Mouse (Mus musculus) megakaryocyte, adult 5-6 weeks (primary cell): ENCODE data around the gene Rcn1. TPM values are rescaled to one million over a fixed set of nuclear protein-coding genes. Genes with fewer than 3 reads are reported as not detected.

Source experiments
- ATAC-seq: 2 replicates; pipeline ENCODE4 v1.8.0; 2016; ENCODE audit warnings: mild to moderate bottlenecking, inconsistent platforms; ENCODE audit not compliant: poor library complexity, severe bottlenecking
- total RNA-seq, 2 experiments: library from RNA; stranded (forward) in 1 of 2; stranded (reverse) in 1 of 2; fragments of 153-499, 151-499 nt in 1 of 2; fragments of 221-1000, 200-1000 nt in 1 of 2; gene quantifications; 2 replicates each; pipeline versions ENCODE4 v1.2.3 to v1.2.4; 2015 to 2017

The Rcn1 gene
- total RNA-seq (2015) (3.1 and 4.4 TPM in 2 replicates), total RNA-seq (2017) (10.4 and 13.0 TPM in 2 replicates)

DNA sequence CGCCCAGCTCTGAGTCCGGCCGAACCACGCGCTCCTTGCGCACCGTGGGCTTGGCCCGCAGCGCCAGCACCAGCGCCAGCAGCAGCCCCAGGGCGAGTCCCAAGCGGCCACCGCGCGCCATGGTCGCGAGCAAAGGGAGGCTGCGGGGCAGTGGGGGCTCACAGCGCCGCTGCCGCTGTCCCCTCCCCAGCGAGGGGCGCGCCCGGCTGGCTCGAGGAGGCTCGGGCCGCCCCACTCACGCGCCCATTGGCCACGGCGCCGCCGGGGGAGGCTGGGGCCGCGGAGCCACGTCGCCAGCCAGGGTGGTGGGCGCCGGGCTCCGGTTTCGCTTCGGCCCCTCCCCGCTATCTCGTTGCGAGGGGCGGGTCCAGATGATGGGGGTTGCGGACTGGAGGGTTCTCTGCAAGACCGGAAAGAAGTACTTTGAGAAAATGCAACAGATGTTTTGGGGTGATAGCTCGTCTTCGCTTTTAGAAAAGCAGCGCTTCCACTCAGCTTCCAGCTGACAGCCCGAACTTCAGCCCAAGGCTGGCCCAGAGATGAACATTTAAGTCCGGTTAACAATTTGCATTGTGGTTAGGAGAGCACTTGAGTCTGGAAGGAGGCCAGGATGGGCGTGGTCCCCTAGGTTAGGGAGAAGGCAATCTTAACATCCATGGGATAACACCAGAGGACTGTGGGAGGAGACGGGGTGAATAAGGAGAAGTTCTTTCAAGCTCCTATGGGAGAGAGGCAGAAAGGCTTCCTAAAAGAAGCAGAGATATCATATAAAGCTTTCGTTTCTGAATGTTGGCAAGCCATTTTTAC lies at the start of gene Rcn1:
Rcn1 (minus strand) TSS at position 235 of the 807 bp plus-strand sequence.
- peak; percentile 68 for ATAC-seq

DNA sequence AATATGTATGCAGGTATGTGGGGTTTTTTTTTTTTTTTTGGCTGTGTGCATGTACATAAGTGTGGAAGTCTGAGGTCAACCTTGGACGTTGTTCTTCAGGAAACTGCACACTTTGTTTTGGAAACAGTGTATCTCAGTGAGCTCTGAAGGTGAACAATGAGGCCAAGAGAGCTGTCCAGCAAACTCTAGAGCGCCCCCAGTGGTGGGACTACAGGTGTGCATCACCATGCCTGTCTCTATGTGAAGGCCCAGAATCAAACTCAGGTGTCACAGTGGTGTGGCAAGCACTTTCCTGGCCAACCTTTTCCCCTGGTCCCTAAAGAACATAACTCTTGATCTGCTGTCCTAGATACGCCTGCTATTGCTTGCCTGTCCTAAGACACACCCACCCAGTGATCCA lies 45.0 kb upstream of the Rcn1 start:
- peak; percentile 59; the same call in 1 of the 2 replicates for ATAC-seq

DNA sequence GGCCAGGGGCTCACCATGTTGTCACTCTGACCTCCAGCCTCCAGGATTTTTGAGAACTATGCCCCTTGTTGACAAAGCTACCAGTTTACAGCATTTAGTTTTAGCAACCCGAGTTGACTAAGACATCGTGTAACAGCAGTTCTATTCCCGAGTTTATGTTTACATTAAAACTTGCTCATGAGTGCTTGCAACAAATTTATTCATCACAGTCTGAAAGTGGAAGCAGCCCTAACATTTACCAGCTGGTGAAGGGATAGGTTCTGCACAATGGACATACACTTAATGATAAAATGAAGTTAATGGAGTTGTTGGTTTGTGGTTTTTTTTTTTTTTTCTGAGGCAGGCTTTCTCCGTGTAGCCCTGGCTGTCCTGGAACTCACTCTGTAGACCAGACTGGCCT lies 39.9 kb upstream of the Rcn1 start:
- no peak for ATAC-seq

DNA sequence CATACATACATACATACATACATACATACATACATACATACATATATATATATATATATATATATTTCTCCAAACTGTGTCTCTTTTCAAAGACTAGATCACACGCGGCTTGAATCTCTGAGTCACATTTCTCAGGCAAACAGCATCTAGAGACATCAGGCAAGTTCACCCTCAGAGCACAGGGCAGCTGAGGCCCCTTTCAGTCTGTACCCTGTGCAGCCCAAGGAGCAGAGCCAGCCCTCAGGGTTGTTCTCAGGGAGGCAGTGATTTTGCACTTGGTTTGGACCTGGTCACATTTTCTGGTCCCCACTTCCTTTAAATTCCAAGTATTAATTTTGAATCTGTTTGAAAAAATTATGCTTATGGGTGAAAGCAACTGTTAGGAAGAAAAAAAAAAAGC lies 39.4 kb upstream of the Rcn1 start:
- ATAC-seq = no peak

DNA sequence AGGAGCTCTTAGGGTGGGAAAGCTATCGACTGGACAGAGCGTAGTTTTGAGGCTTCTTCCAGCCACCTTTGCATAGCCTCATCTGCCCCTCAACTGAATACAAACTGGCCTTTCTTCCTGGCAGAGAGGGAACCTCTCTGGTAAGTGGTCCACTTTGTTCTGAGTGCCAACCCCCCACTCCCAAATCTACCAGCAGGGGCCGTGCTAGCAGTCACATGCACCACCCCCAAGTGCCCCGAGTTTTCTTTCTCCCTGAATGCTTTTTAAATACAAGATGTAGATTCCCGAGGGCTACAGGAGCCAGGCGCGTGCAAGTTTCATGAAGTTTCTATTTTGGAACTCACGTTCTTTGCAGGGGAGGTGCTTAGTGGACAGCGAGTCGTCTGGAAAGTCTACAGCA lies 33.8 kb upstream of the Rcn1 start:
- no peak for ATAC-seq

DNA sequence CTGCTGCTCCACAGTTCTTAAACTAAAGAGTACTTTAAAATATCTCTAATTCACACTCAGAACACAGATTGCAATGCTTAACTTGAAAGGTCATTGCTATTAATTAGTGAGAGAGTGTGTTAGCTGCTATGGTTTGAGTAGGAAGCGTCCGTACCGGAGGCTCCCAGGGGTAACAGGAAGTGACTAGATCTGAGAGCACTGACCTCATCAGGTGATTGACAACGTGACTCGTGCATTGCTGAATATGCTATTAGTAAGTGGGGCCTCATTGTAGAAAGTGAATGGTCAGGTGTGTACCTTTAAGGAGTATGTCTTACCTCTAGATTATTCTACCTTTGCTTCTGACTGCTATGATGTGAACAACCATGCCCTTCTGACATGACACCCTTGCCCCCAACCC lies 31.3 kb upstream of the Rcn1 start:
- peak; percentile 85 for ATAC-seq

DNA sequence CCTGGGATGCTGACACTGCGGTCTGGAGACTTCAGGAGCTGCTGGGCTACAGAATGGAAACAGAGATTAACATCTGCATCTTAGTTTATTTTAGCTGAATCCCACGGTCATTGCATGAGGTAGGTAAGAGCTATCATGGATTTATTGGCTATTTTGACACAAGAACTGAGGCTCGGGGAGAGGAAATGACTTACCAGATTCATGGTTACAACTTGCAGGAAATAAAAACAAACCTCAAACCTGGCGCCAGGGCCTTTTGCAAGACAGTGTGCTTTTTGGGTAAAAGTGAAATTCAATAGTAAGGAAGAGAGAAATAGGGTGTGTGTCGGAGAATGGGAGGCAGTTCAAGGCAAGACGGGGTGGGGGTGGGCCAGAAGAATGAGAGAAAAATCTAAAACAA lies 30.8 kb upstream of the Rcn1 start:
- ATAC-seq = peak; percentile 19; the same call in 1 of the 2 replicates

DNA sequence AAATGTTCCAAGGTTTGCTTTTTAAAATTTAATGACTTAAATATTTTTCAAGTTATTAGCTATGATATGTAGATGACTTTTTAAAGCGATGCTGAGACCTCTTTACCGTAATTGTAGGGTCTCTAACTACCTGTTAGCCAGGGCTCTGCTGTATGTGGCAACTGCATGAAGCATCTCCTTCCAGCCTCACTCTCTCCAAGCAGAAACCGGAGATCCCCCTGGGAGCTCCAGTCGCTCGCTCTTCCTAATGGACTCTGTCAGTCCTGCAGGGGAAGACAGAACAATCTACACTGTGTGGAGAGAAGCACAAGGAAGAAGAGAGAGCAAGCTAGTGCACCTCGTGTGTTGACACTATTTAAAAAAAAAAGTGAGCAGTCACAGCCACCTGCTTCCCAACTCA lies 29.3 kb upstream of the Rcn1 start:
- ATAC-seq = no peak

DNA sequence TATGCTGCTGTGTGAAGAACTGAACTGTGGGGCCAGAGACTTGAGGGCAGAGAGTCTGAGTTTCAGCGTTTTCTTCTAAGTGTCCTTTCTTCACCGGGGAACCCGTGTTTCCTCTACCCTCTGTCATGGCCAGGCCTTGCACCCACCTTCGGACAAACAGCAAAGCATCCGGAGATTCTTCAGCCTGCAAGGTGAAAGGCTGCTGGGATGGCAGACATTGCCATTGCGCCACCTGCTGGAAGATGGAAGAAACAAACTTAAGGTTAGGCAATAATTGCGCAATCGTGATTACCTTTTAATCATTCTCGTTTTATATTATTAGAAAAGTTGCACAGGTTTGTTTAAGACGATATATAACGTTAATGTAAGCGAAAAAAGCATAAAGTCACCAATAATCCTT lies 28.9 kb upstream of the Rcn1 start:
- ATAC-seq = peak; percentile 71

DNA sequence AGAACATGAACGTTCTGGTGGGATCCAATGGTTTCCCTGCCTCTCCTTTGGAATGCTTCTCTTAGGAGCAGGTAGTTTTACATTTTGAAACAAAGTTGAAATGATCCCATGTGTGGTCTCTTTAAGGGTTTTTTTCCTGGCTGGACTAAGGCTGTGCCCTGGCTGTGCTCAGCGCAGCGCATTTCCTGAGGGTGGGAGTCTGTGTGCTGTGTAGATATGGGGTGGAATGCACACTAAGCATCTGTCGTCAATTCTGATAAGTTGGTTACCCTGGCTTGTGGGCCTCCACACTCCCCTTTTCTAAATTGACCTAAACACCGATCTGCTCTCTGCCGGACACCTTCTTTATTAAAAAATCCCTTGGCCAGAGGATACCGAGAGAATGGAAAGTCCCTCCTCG lies 28.3 kb upstream of the Rcn1 start:
- no peak for ATAC-seq

DNA sequence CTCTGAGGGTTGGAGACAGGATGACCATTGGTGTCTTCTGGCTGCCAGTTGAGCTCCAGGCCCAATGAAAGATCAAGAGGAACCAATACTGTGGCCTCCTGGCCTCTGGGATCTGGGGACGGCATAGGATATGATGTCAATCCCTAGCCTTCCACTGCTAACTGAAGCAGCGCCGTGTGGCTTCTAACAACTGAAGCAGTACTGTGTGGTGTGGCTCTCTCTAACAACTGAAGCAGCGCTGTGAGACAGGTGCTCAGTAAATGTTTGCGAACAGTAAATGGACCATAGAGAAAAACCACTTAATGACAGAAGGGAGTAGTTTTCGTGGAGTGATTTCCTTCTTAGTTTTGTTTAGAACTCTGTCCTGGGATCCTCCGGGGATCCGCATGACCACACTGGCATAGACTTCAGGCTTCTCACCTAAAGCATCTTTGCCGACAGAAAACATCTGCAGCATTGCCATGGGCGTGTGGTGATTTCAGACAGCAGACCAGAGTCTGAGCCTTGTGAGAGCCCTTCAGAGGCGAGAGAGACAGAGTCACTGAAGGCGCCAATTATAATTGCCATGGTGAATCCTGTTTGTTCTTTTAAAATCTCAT lies 19.6 kb upstream of the Rcn1 start:
- no peak for ATAC-seq

DNA sequence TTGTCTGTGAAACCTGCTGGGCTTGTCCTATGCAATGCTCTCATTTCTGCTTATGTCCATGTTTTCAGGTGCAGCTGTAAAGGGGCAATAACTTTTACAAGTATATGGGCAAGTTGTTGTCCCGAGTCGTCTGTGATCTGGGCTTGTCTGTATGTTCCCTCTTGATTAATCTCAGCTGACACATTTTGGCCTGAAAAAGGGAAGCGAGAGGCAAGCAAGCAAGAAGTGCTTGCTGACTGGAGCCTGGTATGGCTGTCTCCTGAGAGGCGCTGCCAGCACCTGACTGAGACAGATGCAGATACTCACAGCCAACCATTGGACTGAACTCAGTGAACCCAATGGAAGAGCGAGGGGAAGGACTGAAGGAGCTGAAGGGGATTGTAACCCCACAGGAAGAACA lies 18.5 kb upstream of the Rcn1 start:
- peak; percentile 58; the same call in 1 of the 2 replicates for ATAC-seq

DNA sequence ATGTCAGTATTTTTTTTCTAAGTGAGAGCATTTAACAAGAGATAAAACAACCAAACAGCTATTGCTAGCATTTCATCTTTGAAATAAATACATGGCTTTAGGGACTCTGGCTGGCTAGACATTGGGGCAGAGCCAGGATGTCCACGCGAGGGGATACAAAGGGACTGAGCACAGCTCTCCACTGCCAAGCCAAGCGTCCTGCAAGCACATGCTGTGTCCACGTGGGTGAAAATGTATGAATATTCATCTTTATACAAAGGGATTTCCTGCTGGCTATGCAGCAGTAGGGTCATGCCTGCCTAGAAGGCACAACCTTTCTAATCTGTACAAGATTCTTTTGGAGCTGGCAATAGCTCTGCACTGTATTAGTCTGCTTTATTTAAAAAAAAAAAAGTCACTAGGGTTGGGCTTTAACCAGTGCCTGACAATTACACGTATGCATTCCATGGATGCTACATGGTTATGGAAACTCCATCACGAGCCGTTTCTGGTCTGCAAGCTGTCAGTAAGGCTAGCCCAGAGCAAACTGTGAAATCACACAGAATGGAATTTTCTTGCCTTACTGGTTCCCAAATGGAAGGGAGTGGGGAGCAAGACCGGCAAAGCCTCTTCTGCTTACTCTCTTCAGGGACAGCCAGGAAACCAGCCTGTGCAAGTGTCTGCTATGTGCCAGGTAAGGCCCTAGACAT lies 17.7 kb upstream of the Rcn1 start:
- ATAC-seq = no peak

DNA sequence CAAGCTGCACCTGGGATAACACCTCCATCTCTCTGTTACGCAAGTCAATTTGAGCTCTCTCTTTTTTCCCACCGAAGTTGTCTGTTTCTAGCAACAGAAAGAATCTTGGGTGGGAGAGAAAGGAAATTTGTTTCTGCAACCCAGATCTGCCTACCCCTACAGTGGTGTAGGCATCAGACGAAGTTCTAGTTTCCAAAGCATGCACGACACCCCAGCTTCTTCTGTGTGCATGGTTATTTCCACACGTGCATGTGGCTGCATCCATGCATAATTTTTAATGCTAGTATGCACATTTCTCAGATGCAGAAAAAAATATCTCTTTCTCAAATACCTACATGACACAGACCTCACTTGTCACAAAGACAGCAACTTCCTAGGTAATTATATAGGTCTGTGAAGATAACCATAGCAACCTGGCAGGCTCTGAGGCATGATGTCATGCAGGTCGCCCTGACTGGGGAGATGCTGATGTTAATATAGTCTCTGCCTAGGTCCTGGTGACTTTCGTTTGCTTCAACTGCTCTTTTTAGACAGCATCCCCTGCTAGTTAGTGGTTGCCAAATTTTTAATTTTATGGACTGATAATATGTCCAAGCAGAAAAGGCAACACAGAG lies 17.0 kb upstream of the Rcn1 start:
- no peak for ATAC-seq

DNA sequence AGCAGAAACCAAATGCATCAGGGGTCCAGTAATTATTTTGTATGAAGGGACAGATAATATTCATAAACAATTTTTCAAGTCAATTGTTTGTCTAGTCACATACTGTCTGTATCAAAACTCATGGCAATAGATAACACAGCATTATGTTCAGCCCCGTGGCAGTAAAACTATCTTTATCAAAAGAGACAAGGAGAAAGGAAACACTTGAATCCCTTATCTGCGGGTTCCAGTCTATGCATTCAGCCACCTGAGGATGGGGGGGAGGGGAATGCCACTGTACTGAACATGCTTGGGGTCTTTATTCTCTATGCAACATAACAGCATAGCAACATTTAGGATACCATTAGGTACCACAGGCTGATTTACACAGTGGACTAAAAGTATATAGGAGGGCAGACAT lies 15.2 kb upstream of the Rcn1 start:
- ATAC-seq = no peak

DNA sequence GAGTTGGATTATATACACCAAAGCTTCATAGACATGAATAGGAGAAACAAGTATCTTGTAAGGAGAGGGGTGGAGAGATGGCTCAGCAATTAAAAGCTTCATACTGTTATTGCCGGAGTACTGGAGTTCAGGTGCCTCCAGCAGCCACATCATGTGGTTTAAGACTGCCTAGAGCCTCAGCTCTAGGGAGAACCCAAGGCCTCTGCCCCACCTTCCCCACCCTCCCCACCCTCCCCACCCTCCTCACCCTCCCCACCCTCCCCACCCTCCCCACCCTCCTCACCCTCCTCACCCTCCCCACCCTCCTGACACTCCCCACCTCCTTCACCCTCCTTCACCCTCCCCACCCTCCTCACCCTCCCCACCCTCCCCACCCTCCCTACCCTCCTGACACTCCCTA lies 10.1 kb upstream of the Rcn1 start:
- ATAC-seq = no peak

DNA sequence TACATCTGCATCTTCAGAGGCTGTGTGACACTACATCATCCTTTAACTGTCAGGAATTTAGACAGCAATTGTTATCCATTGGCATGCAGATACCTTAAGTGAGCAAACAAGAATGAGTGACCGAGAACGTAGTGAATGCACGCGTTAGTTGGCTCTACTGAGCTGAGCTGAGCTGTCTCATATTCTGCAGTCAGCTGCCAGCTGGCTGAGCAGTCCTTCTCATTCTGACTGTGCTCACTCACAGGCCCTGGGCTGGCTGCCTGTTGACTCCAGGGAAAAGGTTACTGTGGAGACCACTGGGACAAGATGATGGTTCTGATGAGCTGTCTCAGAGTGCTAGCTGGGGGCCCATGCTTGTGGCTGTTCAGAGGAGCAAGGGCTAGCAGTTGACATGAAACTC lies 9.4 kb upstream of the Rcn1 start:
- ATAC-seq = no peak

DNA sequence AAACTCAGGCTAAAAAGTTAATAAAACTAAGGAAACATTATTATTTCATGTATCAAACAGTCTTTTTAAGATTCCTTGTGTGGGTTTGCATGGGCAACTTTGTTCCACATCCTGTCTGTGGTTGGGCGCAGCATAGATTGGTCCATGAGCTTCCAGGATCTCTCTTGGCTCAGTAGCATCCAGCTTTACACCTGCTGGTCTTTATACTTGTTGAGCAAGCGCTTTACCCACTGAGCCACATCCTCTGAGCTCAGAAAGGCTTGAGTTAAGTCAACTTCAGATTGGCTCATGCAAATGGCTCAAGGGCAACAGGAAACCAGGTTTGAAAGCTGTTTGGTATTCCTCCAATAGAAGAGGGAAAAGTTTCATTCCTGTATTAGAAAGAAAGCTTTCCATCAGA lies 3.1 kb upstream of the Rcn1 start:
- peak; percentile 28 for ATAC-seq

DNA sequence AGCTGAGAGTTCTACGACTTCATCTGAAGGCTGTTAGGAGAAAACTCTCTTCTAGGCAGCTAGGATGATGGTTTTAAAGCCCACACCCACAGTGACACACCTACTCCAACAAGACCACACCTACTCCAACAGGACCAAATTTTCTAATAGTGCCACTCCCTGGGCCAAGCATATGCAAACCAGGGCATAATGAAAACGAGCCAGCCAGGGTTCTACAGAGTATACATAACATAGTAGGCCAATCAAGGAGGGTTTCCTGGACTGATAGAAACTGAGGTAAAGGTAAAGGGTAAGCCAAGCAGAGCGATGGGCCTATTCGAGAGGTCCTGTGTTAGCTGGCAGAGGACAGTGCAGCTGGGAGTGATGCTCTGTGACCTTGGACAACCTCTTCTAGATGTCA lies 1.4 kb upstream of the Rcn1 start:
- ATAC-seq = no peak

DNA sequence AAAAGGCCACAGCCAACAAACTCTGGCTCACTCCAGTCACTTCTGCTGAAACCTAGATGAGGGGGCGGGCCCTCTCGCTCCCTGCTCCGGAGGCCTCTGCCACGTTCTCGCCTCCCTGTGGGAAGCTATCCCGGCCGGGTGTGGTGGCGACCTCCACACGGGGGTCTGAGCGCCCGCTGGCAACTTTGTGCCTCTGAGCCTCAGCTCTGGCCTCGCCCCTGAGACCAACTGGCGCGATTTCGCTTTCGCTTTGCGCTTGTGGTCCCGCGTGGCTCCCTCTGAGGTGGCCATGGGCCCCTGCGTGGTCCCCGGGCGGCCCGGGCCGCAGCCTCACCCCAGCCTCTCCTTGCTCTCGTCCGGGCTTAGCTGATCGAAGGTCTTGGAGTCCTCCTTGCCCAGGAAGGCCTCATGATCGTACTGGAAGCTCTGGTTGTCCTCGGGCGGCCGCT lies 459 bp downstream of the Rcn1 start:
- ATAC-seq = peak; percentile 66

DNA sequence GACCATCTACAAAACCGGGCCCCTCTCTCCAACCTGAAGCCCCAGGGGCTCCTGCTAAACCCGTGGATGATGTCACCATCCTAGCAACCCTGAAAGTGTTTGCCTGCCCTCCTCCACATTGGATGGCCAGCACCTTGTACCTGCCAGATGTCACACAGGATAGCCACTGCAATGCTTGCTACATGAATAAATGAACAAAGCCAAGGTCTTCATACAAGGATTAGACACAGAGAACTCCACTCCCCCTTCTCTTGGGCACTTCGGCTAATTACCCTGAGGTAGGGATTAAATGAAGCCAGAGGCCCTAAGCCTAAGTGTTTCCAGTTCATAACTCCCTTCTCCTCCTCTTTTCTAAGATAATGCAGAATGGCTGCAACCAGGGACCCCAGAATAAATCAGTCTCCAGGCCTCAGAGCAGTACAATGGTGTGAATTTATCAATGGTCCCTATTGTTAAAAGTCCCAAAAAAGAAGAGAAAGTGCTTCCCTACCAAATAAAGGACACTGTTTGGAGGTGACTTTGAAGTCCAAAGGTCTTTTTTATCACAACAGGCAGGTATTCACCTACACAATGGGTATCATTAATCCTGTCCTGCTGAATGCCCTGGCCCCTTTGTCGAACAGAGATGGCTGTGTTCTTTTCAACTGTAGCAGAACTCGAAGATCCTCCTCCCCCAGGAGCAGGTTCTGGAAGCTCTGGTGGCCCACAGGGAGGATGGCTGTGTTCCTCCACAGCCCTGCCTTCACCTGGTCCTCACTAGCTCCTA lies 1.5 kb downstream of the Rcn1 start:
- no peak for ATAC-seq
